Mouse (Mus musculus): ENCODE measurements at regions not wholly inside any gene's neighbourhood (a gene's known extent, or its start where the extent isn't known, plus 50 kb on each side); places are given as distances from the start of the nearest gene placed in this dataset.
"Not testable (repeated sequence)": the region's sequence is repeated elsewhere in the genome, so short reads cannot be mapped to it uniquely, and the experiment has no call there.

DNA sequence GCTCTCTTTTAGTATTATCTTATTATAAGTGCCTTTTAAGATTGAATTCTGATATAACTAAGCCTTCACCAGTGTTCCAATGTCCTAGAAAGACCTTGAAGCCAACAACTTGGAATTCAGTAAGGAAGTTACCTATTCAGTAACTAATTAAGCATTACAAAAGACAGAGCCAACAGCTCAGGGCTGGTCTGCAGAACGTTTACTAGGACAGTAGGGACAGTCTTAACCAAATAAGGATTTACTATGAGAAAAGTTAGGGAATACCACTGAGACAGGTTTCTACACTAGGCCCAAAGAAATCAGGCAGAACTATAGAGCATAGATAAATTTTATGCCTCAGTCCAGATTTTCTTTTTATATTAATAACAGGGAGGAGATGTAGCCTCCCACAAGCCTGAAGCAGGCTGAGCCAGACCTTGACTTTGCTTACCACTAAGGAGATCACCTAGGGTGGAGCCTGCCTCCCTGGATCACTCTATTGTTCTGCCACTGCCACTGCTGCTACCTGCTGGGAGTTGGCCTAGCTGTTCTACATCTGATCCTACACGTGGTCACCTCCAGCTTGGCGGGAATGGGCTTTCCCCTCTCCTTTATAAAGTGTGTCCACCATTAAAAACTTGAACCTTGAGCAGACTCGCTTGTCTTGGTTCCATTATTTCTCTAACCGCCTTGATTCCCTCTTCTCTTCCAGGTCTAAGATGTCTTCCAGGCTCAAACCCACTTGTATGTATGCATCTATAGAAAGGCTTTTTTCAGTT is 68.2 kb upstream of the Nkain2 start:
- TF ChIP-seq CTCF (conservative IDR thresholded peaks at IDR 0.05; ENCODE audit: insufficient read depth, insufficient read length, low read depth, low read length); POLR2A (IDR thresholded peaks at IDR 0.05; ENCODE audit: low read depth, low read length): not testable (repeated sequence)

All from kidney, adult 2 months (tissue).